Mouse (Mus musculus): ENCODE measurements around the gene Ces1d. TPM values are rescaled to one million over a fixed set of nuclear protein-coding genes. Genes with fewer than 3 reads are reported as not detected.

The Ces1d gene
- polyA plus RNA-seq, 1 experiment from 2014 or later, result 1.2 TPM

- WGBS, result 41% methylated on average over 1 of the region's 1 CpGs
- no peaks in the 10 kb centered on the region for H3K9me3 ChIP-seq (replicated peaks; ENCODE audit: control insufficient read depth, low read length)
- DNase-seq (ENCODE audit: low spot score) (no peak), ATAC-seq (replicated peaks; ENCODE audit: insufficient number of reproducible peaks, low FRiP score, low TSS enrichment, low read depth) (no peak)
- no peaks in the 10 kb centered on the region for H3K27me3 ChIP-seq (ENCODE audit: control insufficient read depth, insufficient read depth, low read length)
- no peak overlapping the region for H3K4me3 ChIP-seq (ENCODE audit: low read depth, low read length)
- no peaks in the 10 kb centered on the region for H3K4me1 ChIP-seq (ENCODE audit: control insufficient read depth, insufficient read depth, low read length)
- H3K4me2 ChIP-seq (ENCODE audit: low read depth, low read length), result no peak overlapping the region
- H3K36me3 ChIP-seq (replicated peaks; ENCODE audit: control insufficient read depth, insufficient read depth, low read depth, low read length), result no peaks in the 10 kb centered on the region
- H3K27ac ChIP-seq (replicated peaks; ENCODE audit: low read depth, low read length), result no peak overlapping the region
- no peak overlapping the region for H3K9ac ChIP-seq (replicated peaks; ENCODE audit: low read length)
Observed at GRCm38 (mm10) chr8:93176593-93176992, 21.0 kb downstream of the Ces1d start.

- no peak overlapping the region for H3K27ac ChIP-seq (replicated peaks; ENCODE audit: low read depth, low read length)
- no peak for DNase-seq (ENCODE audit: low spot score)
- H3K27me3 ChIP-seq (ENCODE audit: control insufficient read depth, insufficient read depth, low read length), result no peaks in the 10 kb centered on the region
- no peaks in the 10 kb centered on the region for H3K36me3 ChIP-seq (replicated peaks; ENCODE audit: control insufficient read depth, insufficient read depth, low read depth, low read length)
- 89% methylated on average over 2 of the region's 2 CpGs for WGBS
- no peaks in the 10 kb centered on the region for H3K4me1 ChIP-seq (ENCODE audit: control insufficient read depth, insufficient read depth, low read length)
- no peak overlapping the region for H3K9ac ChIP-seq (replicated peaks; ENCODE audit: low read length)
- H3K4me3 ChIP-seq (ENCODE audit: low read depth, low read length), result no peak overlapping the region
- no peak overlapping the region for H3K4me2 ChIP-seq (ENCODE audit: low read depth, low read length)
- no peak for ATAC-seq (replicated peaks; ENCODE audit: insufficient number of reproducible peaks, low FRiP score, low TSS enrichment, low read depth)
- no peaks in the 10 kb centered on the region for H3K9me3 ChIP-seq (replicated peaks; ENCODE audit: control insufficient read depth, low read length)
Observed at GRCm38 (mm10) chr8:93174554-93174953, 23.1 kb downstream of the Ces1d start.

GRCm38 (mm10) chr8:93171846-93172590 lies 25.6 kb downstream of the Ces1d start:
- Histone ChIP-seq H3K27ac (replicated peaks; ENCODE audit: low read depth, low read length) (no peak overlapping the region), H3K27me3 (ENCODE audit: control insufficient read depth, insufficient read depth, low read length) (no peaks in the 10 kb centered on the region), H3K36me3 (replicated peaks; ENCODE audit: control insufficient read depth, insufficient read depth, low read depth, low read length) (no peaks in the 10 kb centered on the region), H3K4me1 (ENCODE audit: control insufficient read depth, insufficient read depth, low read length) (no peaks in the 10 kb centered on the region), H3K9ac (replicated peaks; ENCODE audit: low read length) (no peak overlapping the region), H3K4me3 (ENCODE audit: low read depth, low read length) (no peak overlapping the region), H3K4me2 (ENCODE audit: low read depth, low read length) (no peak overlapping the region), H3K9me3 (replicated peaks; ENCODE audit: control insufficient read depth, low read length) (no peaks in the 10 kb centered on the region)
- DNase-seq (ENCODE audit: low spot score) (no peak), ATAC-seq (replicated peaks; ENCODE audit: insufficient number of reproducible peaks, low FRiP score, low TSS enrichment, low read depth) (no peak)
- 68% methylated on average over 1 of the region's 1 CpGs for WGBS

- Histone ChIP-seq H3K9me3 (replicated peaks; ENCODE audit: control insufficient read depth, low read length) (no peaks in the 10 kb centered on the region), H3K36me3 (replicated peaks; ENCODE audit: control insufficient read depth, insufficient read depth, low read depth, low read length) (no peaks in the 10 kb centered on the region), H3K4me2 (ENCODE audit: low read depth, low read length) (no peak overlapping the region), H3K4me3 (ENCODE audit: low read depth, low read length) (no peak overlapping the region), H3K9ac (replicated peaks; ENCODE audit: low read length) (no peak overlapping the region), H3K27me3 (ENCODE audit: control insufficient read depth, insufficient read depth, low read length) (no peaks in the 10 kb centered on the region), H3K27ac (replicated peaks; ENCODE audit: low read depth, low read length) (no peak overlapping the region), H3K4me1 (ENCODE audit: control insufficient read depth, insufficient read depth, low read length) (no peaks in the 10 kb centered on the region)
- DNase-seq (ENCODE audit: low spot score) (no peak), ATAC-seq (replicated peaks; ENCODE audit: insufficient number of reproducible peaks, low FRiP score, low TSS enrichment, low read depth) (no peak)
- 94% methylated on average over 1 of the region's 1 CpGs for WGBS
Observed at GRCm38 (mm10) chr8:93163363-93163762, 34.3 kb downstream of the Ces1d start.

GRCm38 (mm10) chr8:93151401-93151800 lies 46.2 kb downstream of the Ces1d start:
- Histone ChIP-seq H3K27ac (replicated peaks; ENCODE audit: low read depth, low read length) (no peak overlapping the region), H3K9me3 (replicated peaks; ENCODE audit: control insufficient read depth, low read length) (no peaks in the 10 kb centered on the region), H3K36me3 (replicated peaks; ENCODE audit: control insufficient read depth, insufficient read depth, low read depth, low read length) (no peaks in the 10 kb centered on the region), H3K4me3 (ENCODE audit: low read depth, low read length) (no peak overlapping the region), H3K9ac (replicated peaks; ENCODE audit: low read length) (no peak overlapping the region), H3K4me2 (ENCODE audit: low read depth, low read length) (no peak overlapping the region), H3K4me1 (ENCODE audit: control insufficient read depth, insufficient read depth, low read length) (no peaks in the 10 kb centered on the region), H3K27me3 (ENCODE audit: control insufficient read depth, insufficient read depth, low read length) (no peaks in the 10 kb centered on the region)
- WGBS, result 93% methylated on average over 1 of the region's 1 CpGs
- DNase-seq (ENCODE audit: low spot score) (no peak), ATAC-seq (replicated peaks; ENCODE audit: insufficient number of reproducible peaks, low FRiP score, low TSS enrichment, low read depth) (no peak)

- H3K4me1 ChIP-seq (ENCODE audit: control insufficient read depth, insufficient read depth, low read length), result no peaks in the 10 kb centered on the region
- H3K9me3 ChIP-seq (replicated peaks; ENCODE audit: control insufficient read depth, low read length), result no peaks in the 10 kb centered on the region
- DNase-seq (ENCODE audit: low spot score) (no peak), ATAC-seq (replicated peaks; ENCODE audit: insufficient number of reproducible peaks, low FRiP score, low TSS enrichment, low read depth) (no peak)
- no peak overlapping the region for H3K27ac ChIP-seq (replicated peaks; ENCODE audit: low read depth, low read length)
- H3K9ac ChIP-seq (replicated peaks; ENCODE audit: low read length), result no peak overlapping the region
- no peaks in the 10 kb centered on the region for H3K27me3 ChIP-seq (ENCODE audit: control insufficient read depth, insufficient read depth, low read length)
- no peak overlapping the region for H3K4me3 ChIP-seq (ENCODE audit: low read depth, low read length)
- no peak overlapping the region for H3K4me2 ChIP-seq (ENCODE audit: low read depth, low read length)
- H3K36me3 ChIP-seq (replicated peaks; ENCODE audit: control insufficient read depth, insufficient read depth, low read depth, low read length), result no peaks in the 10 kb centered on the region
Observed at GRCm38 (mm10) chr8:93147331-93147730, 50.3 kb downstream of the Ces1d start.

GRCm38 (mm10) chr8:93140696-93141095 lies 56.9 kb downstream of the Ces1d start:
- H3K27ac ChIP-seq (replicated peaks; ENCODE audit: low read depth, low read length), result no peak overlapping the region
- WGBS, result 52% methylated on average over 1 of the region's 1 CpGs
- H3K4me2 ChIP-seq (ENCODE audit: low read depth, low read length), result no peak overlapping the region
- no peaks in the 10 kb centered on the region for H3K4me1 ChIP-seq (ENCODE audit: control insufficient read depth, insufficient read depth, low read length)
- no peak for ATAC-seq (replicated peaks; ENCODE audit: insufficient number of reproducible peaks, low FRiP score, low TSS enrichment, low read depth)
- H3K4me3 ChIP-seq (ENCODE audit: low read depth, low read length), result no peak overlapping the region
- no peaks in the 10 kb centered on the region for H3K9me3 ChIP-seq (replicated peaks; ENCODE audit: control insufficient read depth, low read length)
- DNase-seq (ENCODE audit: low spot score), result peak; percentile 70
- no peaks in the 10 kb centered on the region for H3K27me3 ChIP-seq (ENCODE audit: control insufficient read depth, insufficient read depth, low read length)
- H3K36me3 ChIP-seq (replicated peaks; ENCODE audit: control insufficient read depth, insufficient read depth, low read depth, low read length), result no peaks in the 10 kb centered on the region
- no peak overlapping the region for H3K9ac ChIP-seq (replicated peaks; ENCODE audit: low read length)

- Histone ChIP-seq H3K4me1 (ENCODE audit: control insufficient read depth, insufficient read depth, low read length) (no peaks in the 10 kb centered on the region), H3K9ac (replicated peaks; ENCODE audit: low read length) (no peak overlapping the region)
- WGBS, result 94% methylated on average over 2 of the region's 2 CpGs
Observed at GRCm38 (mm10) chr8:93132196-93132595, 65.4 kb downstream of the Ces1d start.

More at GRCm38 (mm10) chr8:93132196-93132595, 65.4 kb downstream of the Ces1d start:
- Histone ChIP-seq H3K9me3 (replicated peaks; ENCODE audit: control insufficient read depth, low read length) (no peaks in the 10 kb centered on the region), H3K27ac (replicated peaks; ENCODE audit: low read depth, low read length) (no peak overlapping the region), H3K4me3 (ENCODE audit: low read depth, low read length) (no peak overlapping the region), H3K4me2 (ENCODE audit: low read depth, low read length) (no peak overlapping the region), H3K27me3 (ENCODE audit: control insufficient read depth, insufficient read depth, low read length) (no peaks in the 10 kb centered on the region), H3K36me3 (replicated peaks; ENCODE audit: control insufficient read depth, insufficient read depth, low read depth, low read length) (no peaks in the 10 kb centered on the region)
- DNase-seq (ENCODE audit: low spot score) (peak; percentile 11), ATAC-seq (replicated peaks; ENCODE audit: insufficient number of reproducible peaks, low FRiP score, low TSS enrichment, low read depth) (no peak)
